Mouse (Mus musculus) thymus, adult 2 months (tissue): ENCODE measurements around the gene Tbl2. TPM values are rescaled to one million over a fixed set of nuclear protein-coding genes. Genes with fewer than 3 reads are reported as not detected.

Experiments used
- DNase-seq: peaks from one replicate; pipeline ENCODE4 v3.0.0; 2021
- H3K27ac ChIP-seq: fragments of 200-500 bp; 2 replicates; pipeline ENCODE4 v1.5.1; 2012; ENCODE audit warnings: low read length, control low read depth; ENCODE audit not compliant: control insufficient read depth, insufficient read depth
- H3K27me3 ChIP-seq: fragments of 200-500 bp; 2 replicates; pipeline ENCODE4 v1.6.1; 2012; ENCODE audit warnings: mild to moderate bottlenecking, low read length, moderate library complexity, mixed read lengths; ENCODE audit not compliant: control insufficient read depth, insufficient read depth
- H3K36me3 ChIP-seq: fragments of 200-500 bp; 2 replicates; pipeline ENCODE4 v1.6.1; 2012; ENCODE audit warnings: mild to moderate bottlenecking, low read length, moderate library complexity; ENCODE audit not compliant: control insufficient read depth, insufficient read depth
- H3K4me1 ChIP-seq: fragments of 200-500 bp; replicated peaks from 2 replicates; pipeline ENCODE4 v1.6.1; 2012; ENCODE audit warnings: low read length; ENCODE audit not compliant: control insufficient read depth, insufficient read depth
- H3K4me3 ChIP-seq: fragments of 200-500 bp; 2 replicates; pipeline ENCODE4 v1.5.1; 2012; ENCODE audit warnings: mild to moderate bottlenecking, low read length, control low read depth, moderate library complexity; ENCODE audit not compliant: control insufficient read depth, insufficient read depth
- CTCF ChIP-seq: fragments of 200-500 bp; IDR thresholded peaks from 2 replicates; pipeline ENCODE4 v1.5.1; 2012; ENCODE audit warnings: mild to moderate bottlenecking, control low read depth, low read length, moderate library complexity, borderline replicate concordance; ENCODE audit not compliant: control insufficient read depth, poor library complexity, insufficient read depth; ENCODE audit errors: extremely low read depth
- POLR2A ChIP-seq: fragments of 200-500 bp; IDR thresholded peaks from 2 replicates; pipeline ENCODE4 v1.6.1; 2012; ENCODE audit warnings: mild to moderate bottlenecking, low read length, control low read depth, moderate library complexity; ENCODE audit not compliant: control insufficient read depth, poor library complexity, insufficient read depth; ENCODE audit errors: extremely low read depth
- WGBS: fragments of 180-500 bp; shearing (Covaris S2); methylation state at CpG from one replicate; pipeline ENCODE4 v1.1.7; 2018; 5-methylcytosine and 5-hydroxymethylcytosine counted together
- polyA plus RNA-seq: library from polyadenylated mRNA; depleted of rRNA; stranded (reverse); fragments of >200 nt; gene quantifications from 2 replicates; pipeline ENCODE4 v1.2.3, GENCODE M21; 2012

Tbl2 gene
- polyA plus RNA-seq, 1 experiment = 18.7 TPM

GRCm38 (mm10) chr5:135144469-135144868 is 5.0 kb upstream of the Tbl2 start:
- Histone ChIP-seq H3K27ac (no peak overlapping the region), H3K27me3 (no peaks in the 10 kb centered on the region), H3K4me1 (peaks cover 4% of the 10 kb centered on the region), H3K4me3 (no peak overlapping the region), H3K36me3 (no peaks in the 10 kb centered on the region)
- 65% methylated on average over 4 of the region's 4 CpGs for WGBS
- no peak for DNase-seq
- TF ChIP-seq CTCF (no peak), POLR2A (no peak)

GRCm38 (mm10) chr5:135145532-135145931 is 3.9 kb upstream of the Tbl2 start:
- Histone ChIP-seq H3K27ac (no peak overlapping the region), H3K4me3 (no peak overlapping the region), H3K4me1 (peaks cover 6% of the 10 kb centered on the region), H3K27me3 (no peaks in the 10 kb centered on the region), H3K36me3 (no peaks in the 10 kb centered on the region)
- DNase-seq = no peak
- WGBS = 38% methylated on average over 3 of the region's 3 CpGs
- TF ChIP-seq CTCF = no peak
- TF ChIP-seq POLR2A = no peak

- H3K4me3 ChIP-seq = no peak overlapping the region
Measured at GRCm38 (mm10) chr5:135145955-135146354, 3.5 kb upstream of the Tbl2 start.

GRCm38 (mm10) chr5:135148715-135149052 is 773 bp upstream of the Tbl2 start:
- H3K27me3 ChIP-seq = no peaks in the 10 kb centered on the region
- no peak overlapping the region for H3K27ac ChIP-seq
- H3K4me3 ChIP-seq = peak overlapping the region; percentile 74
- DNase-seq = no peak
- no peaks in the 10 kb centered on the region for H3K36me3 ChIP-seq
- H3K4me1 ChIP-seq = peaks cover 6% of the 10 kb centered on the region
- WGBS = under 1% methylated on average over 13 of the region's 13 CpGs
- TF ChIP-seq CTCF (no peak), POLR2A (no peak)

More at GRCm38 (mm10) chr5:135145955-135146354, 3.5 kb upstream of the Tbl2 start:
- DNase-seq = no peak
- Histone ChIP-seq H3K36me3 (no peaks in the 10 kb centered on the region), H3K27me3 (no peaks in the 10 kb centered on the region), H3K27ac (no peak overlapping the region), H3K4me1 (peaks cover 6% of the 10 kb centered on the region)
- TF ChIP-seq CTCF (no peak), POLR2A (no peak)

- Histone ChIP-seq H3K4me1 (peaks cover 6% of the 10 kb centered on the region), H3K27me3 (no peaks in the 10 kb centered on the region), H3K36me3 (peaks cover 8% of the 10 kb centered on the region), H3K27ac (no peak overlapping the region), H3K4me3 (peak overlapping the region; percentile 88)
- no peak for TF ChIP-seq POLR2A
- under 1% methylated on average over 23 of the region's 23 CpGs for WGBS
- DNase-seq = no peak
Measured at GRCm38 (mm10) chr5:135149820-135150178, 342 bp downstream of the Tbl2 start.

DNA sequence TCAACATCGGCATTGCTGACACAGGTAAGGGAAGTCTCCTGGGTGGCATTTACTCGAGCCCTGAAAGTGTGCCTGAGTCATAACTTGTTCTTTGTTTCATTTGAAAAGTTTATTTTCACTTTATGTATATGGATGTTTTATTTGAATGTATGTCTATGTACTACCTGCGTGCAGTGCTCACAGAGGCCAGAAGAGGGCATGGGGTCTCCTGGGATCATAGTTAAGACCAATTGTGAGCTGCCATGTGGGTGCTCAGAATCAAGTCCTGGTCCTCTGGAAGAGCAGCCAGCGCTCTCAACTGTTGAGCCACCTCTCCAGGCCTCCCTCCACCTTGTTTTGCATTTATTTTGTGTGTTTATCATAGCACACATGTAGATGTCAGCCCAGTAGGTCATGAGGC is 7.0 kb downstream of the Tbl2 start:
- TF ChIP-seq POLR2A = no peak
- no peak for TF ChIP-seq CTCF
- peaks cover 53% of the 10 kb centered on the region for H3K36me3 ChIP-seq
- 98% methylated on average over 4 of the region's 4 CpGs for WGBS

DNA sequence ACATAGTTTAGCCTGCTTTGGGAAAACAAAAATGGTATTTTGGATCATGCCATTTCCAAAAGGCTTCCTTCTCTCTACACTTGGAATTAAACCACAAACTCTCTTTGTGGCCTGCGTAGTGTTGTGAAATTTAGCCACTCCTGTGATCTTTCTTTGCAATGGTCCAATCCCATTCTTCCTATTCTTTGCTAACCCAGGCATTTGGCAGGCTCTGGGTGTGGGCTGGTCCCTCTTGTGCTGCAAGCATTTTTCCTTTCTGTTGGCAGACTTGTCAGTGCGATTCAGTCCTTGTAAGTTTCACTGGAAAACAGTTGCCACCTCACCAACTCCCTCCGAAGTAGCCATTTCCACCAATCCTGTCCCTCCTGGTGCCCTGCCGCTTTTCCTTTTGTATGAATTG is 11.8 kb downstream of the Tbl2 start:
- no peak for DNase-seq
- H3K36me3 ChIP-seq = peaks cover 35% of the 10 kb centered on the region
- no peak overlapping the region for H3K4me3 ChIP-seq
- 98% methylated on average over 4 of the region's 4 CpGs for WGBS
- no peaks in the 10 kb centered on the region for H3K27me3 ChIP-seq
- TF ChIP-seq CTCF = no peak
- no peak for TF ChIP-seq POLR2A
- no peak overlapping the region for H3K27ac ChIP-seq
- H3K4me1 ChIP-seq = no peaks in the 10 kb centered on the region

More for the DNA sequence above, 7.0 kb downstream of the Tbl2 start:
- Histone ChIP-seq H3K27ac (no peak overlapping the region), H3K4me1 (no peaks in the 10 kb centered on the region), H3K27me3 (no peaks in the 10 kb centered on the region), H3K4me3 (no peak overlapping the region)
- DNase-seq = no peak
